Mouse (Mus musculus): ENCODE measurements around the gene Ube2l3.

DNA sequence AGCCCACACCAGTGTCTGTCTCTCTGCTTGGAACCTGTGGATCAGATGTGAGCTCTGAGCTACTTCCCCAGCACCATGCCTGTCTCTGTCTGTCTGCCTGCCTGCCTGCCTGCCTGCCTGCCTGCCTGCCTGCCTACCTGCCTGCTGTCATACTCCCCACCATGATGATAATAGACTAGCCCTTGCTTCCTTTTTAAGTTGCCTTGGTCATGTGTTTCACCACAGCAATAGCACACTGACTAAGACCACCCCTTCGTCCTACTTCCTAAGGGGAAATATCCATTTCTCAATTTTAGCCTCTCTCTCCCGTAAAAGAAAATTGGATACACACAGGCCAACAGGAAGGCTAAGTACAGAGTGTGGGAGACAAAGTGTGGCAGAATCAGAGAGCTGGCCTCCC is 20.3 kb downstream of the Ube2l3 start:
- no peak for TF ChIP-seq E2F4 (IDR thresholded peaks at IDR 0.05; ENCODE audit: borderline replicate concordance, low read depth, low read length)
- no peak for TF ChIP-seq CTCF (IDR thresholded peaks at IDR 0.05 in 2 of 3, conservative IDR thresholded peaks at IDR 0.05 in 1 of 3; ENCODE audit: control insufficient read depth in 1 of 3, insufficient read depth in 1 of 3, low read depth in 2 of 3, low read length in 3 of 3, poor library complexity in 1 of 3, severe bottlenecking in 1 of 3)
- no peak for TF ChIP-seq POLR2A (IDR thresholded peaks at IDR 0.05; ENCODE audit: control insufficient read depth in 1 of 2, insufficient read depth in 1 of 2, low read depth in 1 of 2, low read length in 2 of 2, poor library complexity in 1 of 2)
